Mouse (Mus musculus): Measurements from ENCODE around the gene Pdilt. TPM values are rescaled to one million over a fixed set of nuclear protein-coding genes. Genes with fewer than 3 reads are reported as not detected.

Gene Pdilt
- polyA plus RNA-seq, 1 experiment from 2014 or later: not detected

DNA sequence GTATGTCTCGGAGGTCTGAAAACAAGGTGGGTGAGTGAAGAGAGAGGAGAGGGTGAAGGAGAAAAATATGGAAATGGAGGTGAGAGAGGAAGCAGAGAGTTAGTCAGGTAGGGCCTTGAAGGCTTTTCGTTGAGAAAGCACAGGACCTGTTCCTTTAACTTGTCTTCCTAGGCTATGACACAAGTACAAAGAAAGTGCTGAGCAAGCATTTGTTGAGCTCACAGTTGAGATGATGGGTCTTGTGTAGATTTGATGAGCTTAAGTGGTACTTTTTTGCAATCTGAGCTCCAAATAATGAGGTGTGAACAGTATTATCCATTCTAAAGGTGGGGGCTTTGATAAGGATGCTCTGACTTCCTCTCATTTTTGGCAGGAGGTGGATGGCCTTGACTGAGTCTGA is 11.1 kb upstream of the Pdilt start:
- no peak for ATAC-seq (replicated peaks; ENCODE audit: extremely low read depth, insufficient read depth, low FRiP score)
- 60% methylated on average over 2 of the region's 2 CpGs for WGBS

DNA sequence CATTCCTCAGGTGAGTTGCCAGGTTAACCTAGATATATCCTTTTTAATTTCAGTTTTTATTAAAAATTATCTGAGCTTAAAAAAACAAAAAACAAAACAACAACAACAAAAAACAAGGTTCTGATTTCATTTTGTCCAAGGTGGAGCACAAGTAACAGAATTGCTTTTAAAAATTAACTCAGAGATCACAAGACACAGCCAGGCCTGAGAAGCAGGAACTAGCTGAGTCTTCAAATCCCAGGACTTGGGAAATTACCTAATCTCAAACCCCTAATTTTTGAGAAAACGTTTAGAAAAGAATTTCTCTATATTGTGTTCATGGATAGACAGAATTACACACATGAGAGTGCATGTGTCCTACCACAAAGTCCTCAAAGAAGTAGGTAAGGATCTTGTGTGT is 9.6 kb upstream of the Pdilt start:
- H3K27me3 ChIP-seq (ENCODE audit: control insufficient read depth, insufficient read depth, low read length): no peaks in the 10 kb centered on the region
- H3K4me2 ChIP-seq (ENCODE audit: low read depth, low read length): no peak overlapping the region
- H3K4me3 ChIP-seq (ENCODE audit: low read length): no peak overlapping the region
- no peak for ATAC-seq (replicated peaks; ENCODE audit: extremely low read depth, insufficient read depth, low FRiP score)
- no peaks in the 10 kb centered on the region for H3K4me1 ChIP-seq (ENCODE audit: control insufficient read depth, insufficient read depth, low read length)
- WGBS: 37% methylated on average over 1 of the region's 1 CpGs
- H3K9ac ChIP-seq (ENCODE audit: low read length): no peak overlapping the region
- no peaks in the 10 kb centered on the region for H3K9me3 ChIP-seq (replicated peaks; ENCODE audit: control insufficient read depth, low read length)
- H3K27ac ChIP-seq (ENCODE audit: low read length): no peak overlapping the region
- H3K36me3 ChIP-seq (ENCODE audit: control insufficient read depth, insufficient read depth): no peaks in the 10 kb centered on the region

More for the DNA sequence above, 11.1 kb upstream of the Pdilt start:
- Histone ChIP-seq H3K27me3 (ENCODE audit: control insufficient read depth, insufficient read depth, low read length) (no peaks in the 10 kb centered on the region), H3K4me3 (ENCODE audit: low read length) (no peak overlapping the region), H3K4me2 (ENCODE audit: low read depth, low read length) (no peak overlapping the region), H3K9me3 (replicated peaks; ENCODE audit: control insufficient read depth, low read length) (no peaks in the 10 kb centered on the region), H3K9ac (ENCODE audit: low read length) (no peak overlapping the region), H3K36me3 (ENCODE audit: control insufficient read depth, insufficient read depth) (no peaks in the 10 kb centered on the region), H3K27ac (ENCODE audit: low read length) (no peak overlapping the region), H3K4me1 (ENCODE audit: control insufficient read depth, insufficient read depth, low read length) (no peaks in the 10 kb centered on the region)

DNA sequence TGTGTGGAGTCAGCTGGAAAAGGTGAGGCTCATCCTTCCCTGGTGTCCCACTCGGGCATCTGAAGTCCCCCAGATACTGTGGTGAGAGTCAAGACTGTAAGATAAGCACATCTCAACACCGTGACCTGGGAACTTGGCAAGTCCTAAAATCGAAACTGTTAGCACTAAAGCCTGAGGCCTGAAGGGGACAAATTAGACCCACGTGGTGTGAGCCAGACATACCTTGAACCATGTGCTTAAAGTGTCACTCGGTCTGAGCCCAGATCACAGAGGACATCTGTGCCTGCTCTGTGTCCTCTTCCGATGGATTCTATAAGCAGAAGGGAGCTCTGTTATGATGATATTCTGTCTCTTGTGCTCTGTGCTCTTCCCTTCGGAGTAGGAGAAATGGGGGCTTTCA is 5.3 kb upstream of the Pdilt start:
- no peaks in the 10 kb centered on the region for H3K9me3 ChIP-seq (replicated peaks; ENCODE audit: control insufficient read depth, low read length)
- H3K9ac ChIP-seq (ENCODE audit: low read length): no peak overlapping the region
- 59% methylated on average over 7 of the region's 7 CpGs for WGBS
- H3K4me2 ChIP-seq (ENCODE audit: low read depth, low read length): no peak overlapping the region
- H3K4me1 ChIP-seq (ENCODE audit: control insufficient read depth, insufficient read depth, low read length): no peaks in the 10 kb centered on the region
- no peak for ATAC-seq (replicated peaks; ENCODE audit: extremely low read depth, insufficient read depth, low FRiP score)
- H3K27ac ChIP-seq (ENCODE audit: low read length): no peak overlapping the region
- H3K27me3 ChIP-seq (ENCODE audit: control insufficient read depth, insufficient read depth, low read length): no peaks in the 10 kb centered on the region
- no peaks in the 10 kb centered on the region for H3K36me3 ChIP-seq (ENCODE audit: control insufficient read depth, insufficient read depth)
- H3K4me3 ChIP-seq (ENCODE audit: low read length): no peak overlapping the region

DNA sequence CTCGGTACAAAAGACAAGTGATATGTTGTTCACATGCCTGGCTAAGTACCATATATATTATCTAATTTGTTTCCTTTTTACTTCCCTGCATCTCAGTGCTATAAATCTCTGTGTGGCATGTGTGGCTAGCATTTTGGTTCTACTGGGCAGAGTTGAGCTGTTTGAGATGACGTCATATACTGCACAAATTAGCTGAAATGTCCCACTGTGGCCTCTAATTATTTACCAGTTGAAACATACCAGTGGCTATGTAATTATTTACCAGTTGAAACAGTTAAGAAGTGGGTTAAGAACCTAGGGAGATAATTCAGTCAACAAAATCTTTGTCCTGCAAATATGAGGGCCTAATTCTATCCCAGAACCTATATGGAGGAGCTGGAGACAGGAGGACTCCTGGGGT is 4.3 kb upstream of the Pdilt start:
- no peak for ATAC-seq (replicated peaks; ENCODE audit: extremely low read depth, insufficient read depth, low FRiP score)
- H3K4me2 ChIP-seq (ENCODE audit: low read depth, low read length): no peak overlapping the region
- H3K4me1 ChIP-seq (ENCODE audit: control insufficient read depth, insufficient read depth, low read length): no peaks in the 10 kb centered on the region
- no peak overlapping the region for H3K9ac ChIP-seq (ENCODE audit: low read length)
- no peak overlapping the region for H3K27ac ChIP-seq (ENCODE audit: low read length)
- H3K9me3 ChIP-seq (replicated peaks; ENCODE audit: control insufficient read depth, low read length): no peaks in the 10 kb centered on the region
- 57% methylated on average over 2 of the region's 2 CpGs for WGBS
- H3K27me3 ChIP-seq (ENCODE audit: control insufficient read depth, insufficient read depth, low read length): no peaks in the 10 kb centered on the region
- H3K36me3 ChIP-seq (ENCODE audit: control insufficient read depth, insufficient read depth): no peaks in the 10 kb centered on the region
- no peak overlapping the region for H3K4me3 ChIP-seq (ENCODE audit: low read length)

DNA sequence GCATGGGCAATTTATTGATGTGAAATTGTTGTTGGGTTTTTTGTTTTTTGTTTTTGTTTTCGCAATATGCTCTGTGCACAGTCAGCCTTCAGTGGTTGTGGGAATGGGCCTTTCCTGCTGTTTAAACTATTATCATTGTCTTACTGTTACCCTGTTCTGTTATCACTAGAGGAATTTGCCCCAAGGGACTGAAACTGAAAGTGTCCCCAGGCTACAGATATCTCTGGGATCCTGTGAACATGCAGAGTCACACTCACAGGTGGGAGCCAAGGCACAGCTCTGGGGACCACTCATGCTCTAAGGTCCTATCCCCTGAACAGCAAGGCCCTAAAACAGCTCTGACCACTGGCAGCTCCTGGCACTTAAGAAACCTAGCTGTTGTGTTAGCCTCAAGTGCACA is 3.8 kb upstream of the Pdilt start:
- no peaks in the 10 kb centered on the region for H3K9me3 ChIP-seq (replicated peaks; ENCODE audit: control insufficient read depth, low read length)
- H3K27ac ChIP-seq (ENCODE audit: low read length): no peak overlapping the region
- no peak overlapping the region for H3K4me2 ChIP-seq (ENCODE audit: low read depth, low read length)
- no peak for ATAC-seq (replicated peaks; ENCODE audit: extremely low read depth, insufficient read depth, low FRiP score)
- no peaks in the 10 kb centered on the region for H3K36me3 ChIP-seq (ENCODE audit: control insufficient read depth, insufficient read depth)
- no peaks in the 10 kb centered on the region for H3K4me1 ChIP-seq (ENCODE audit: control insufficient read depth, insufficient read depth, low read length)
- WGBS: 90% methylated on average over 1 of the region's 1 CpGs
- no peaks in the 10 kb centered on the region for H3K27me3 ChIP-seq (ENCODE audit: control insufficient read depth, insufficient read depth, low read length)
- no peak overlapping the region for H3K4me3 ChIP-seq (ENCODE audit: low read length)
- no peak overlapping the region for H3K9ac ChIP-seq (ENCODE audit: low read length)

DNA sequence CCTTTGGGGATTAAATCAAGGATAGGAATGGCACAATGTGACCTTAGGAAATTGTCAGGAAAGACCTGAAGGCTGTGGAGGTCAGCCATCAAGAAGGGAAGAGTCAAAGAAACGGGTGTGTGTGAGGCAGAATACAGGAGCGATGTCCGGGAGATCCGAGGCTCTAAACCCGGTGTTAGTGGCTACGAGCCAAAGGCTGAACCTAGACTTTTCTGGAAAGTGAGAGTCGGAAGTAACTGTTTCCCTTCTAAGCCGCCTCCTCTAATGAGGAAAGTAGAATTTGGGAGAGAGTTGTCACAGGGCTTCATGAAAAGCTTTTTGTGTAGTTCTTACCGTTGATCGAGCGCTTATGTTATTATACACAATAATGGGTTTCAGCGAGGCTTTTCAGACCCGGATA is 3.2 kb upstream of the Pdilt start:
- Histone ChIP-seq H3K9ac (ENCODE audit: low read length) (no peak overlapping the region), H3K9me3 (replicated peaks; ENCODE audit: control insufficient read depth, low read length) (no peaks in the 10 kb centered on the region), H3K4me3 (ENCODE audit: low read length) (no peak overlapping the region), H3K27me3 (ENCODE audit: control insufficient read depth, insufficient read depth, low read length) (no peaks in the 10 kb centered on the region), H3K4me2 (ENCODE audit: low read depth, low read length) (no peak overlapping the region), H3K27ac (ENCODE audit: low read length) (no peak overlapping the region), H3K36me3 (ENCODE audit: control insufficient read depth, insufficient read depth) (no peaks in the 10 kb centered on the region), H3K4me1 (ENCODE audit: control insufficient read depth, insufficient read depth, low read length) (no peaks in the 10 kb centered on the region)
- no peak for ATAC-seq (replicated peaks; ENCODE audit: extremely low read depth, insufficient read depth, low FRiP score)
- 74% methylated on average over 13 of the region's 13 CpGs for WGBS

DNA sequence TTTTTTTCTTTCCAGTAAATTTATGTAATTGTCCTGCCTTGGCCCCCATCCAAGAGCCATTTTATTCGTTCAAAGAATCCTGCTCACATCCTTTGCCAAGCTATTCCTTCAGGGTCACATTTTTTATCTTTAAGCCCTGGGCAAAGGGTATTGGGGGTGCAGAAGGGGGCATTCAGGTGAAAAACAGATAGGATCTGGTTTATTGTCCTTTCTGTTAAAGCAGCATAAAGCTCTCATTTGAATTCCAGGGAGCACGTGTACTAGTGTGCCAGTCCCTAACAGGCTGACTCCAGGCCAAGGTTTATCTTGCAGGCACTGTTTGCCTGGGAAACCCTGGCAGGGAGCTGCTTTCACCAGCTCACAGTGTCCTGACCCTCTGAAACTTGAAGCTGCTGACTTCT is 2.6 kb upstream of the Pdilt start:
- ATAC-seq (replicated peaks; ENCODE audit: extremely low read depth, insufficient read depth, low FRiP score): no peak
- H3K27me3 ChIP-seq (ENCODE audit: control insufficient read depth, insufficient read depth, low read length): no peaks in the 10 kb centered on the region
- H3K9ac ChIP-seq (ENCODE audit: low read length): no peak overlapping the region
- H3K36me3 ChIP-seq (ENCODE audit: control insufficient read depth, insufficient read depth): no peaks in the 10 kb centered on the region
- WGBS: 28% methylated on average over 2 of the region's 2 CpGs
- H3K9me3 ChIP-seq (replicated peaks; ENCODE audit: control insufficient read depth, low read length): no peaks in the 10 kb centered on the region
- H3K4me3 ChIP-seq (ENCODE audit: low read length): no peak overlapping the region
- H3K4me2 ChIP-seq (ENCODE audit: low read depth, low read length): no peak overlapping the region
- H3K4me1 ChIP-seq (ENCODE audit: control insufficient read depth, insufficient read depth, low read length): no peaks in the 10 kb centered on the region
- no peak overlapping the region for H3K27ac ChIP-seq (ENCODE audit: low read length)

DNA sequence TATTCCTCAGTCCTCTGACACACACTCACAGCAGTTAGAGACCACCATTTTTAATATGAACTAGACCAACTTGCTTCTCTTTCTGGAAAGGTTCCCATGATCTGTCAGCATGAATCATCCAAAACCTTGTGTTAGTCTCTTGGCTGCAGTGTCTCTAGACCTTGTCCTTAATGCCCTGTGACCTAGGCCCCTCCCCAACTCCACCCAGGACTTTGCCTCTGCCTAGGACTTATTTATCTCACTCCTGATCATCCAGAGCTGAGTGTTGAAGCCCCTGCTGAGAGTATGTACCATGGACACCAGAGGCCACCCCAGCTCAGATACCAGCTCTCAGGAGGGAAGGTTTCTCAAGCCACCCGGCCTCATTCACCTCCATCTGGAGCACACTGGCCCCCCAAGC is 904 bp downstream of the Pdilt start:
- 45% methylated on average over 1 of the region's 1 CpGs for WGBS
- no peaks in the 10 kb centered on the region for H3K36me3 ChIP-seq (ENCODE audit: control insufficient read depth, insufficient read depth)
- no peak overlapping the region for H3K4me3 ChIP-seq (ENCODE audit: low read length)
- ATAC-seq (replicated peaks; ENCODE audit: extremely low read depth, insufficient read depth, low FRiP score): no peak
- no peak overlapping the region for H3K27ac ChIP-seq (ENCODE audit: low read length)
- no peaks in the 10 kb centered on the region for H3K4me1 ChIP-seq (ENCODE audit: control insufficient read depth, insufficient read depth, low read length)
- H3K9ac ChIP-seq (ENCODE audit: low read length): no peak overlapping the region
- H3K4me2 ChIP-seq (ENCODE audit: low read depth, low read length): no peak overlapping the region
- no peaks in the 10 kb centered on the region for H3K9me3 ChIP-seq (replicated peaks; ENCODE audit: control insufficient read depth, low read length)
- H3K27me3 ChIP-seq (ENCODE audit: control insufficient read depth, insufficient read depth, low read length): no peaks in the 10 kb centered on the region

DNA sequence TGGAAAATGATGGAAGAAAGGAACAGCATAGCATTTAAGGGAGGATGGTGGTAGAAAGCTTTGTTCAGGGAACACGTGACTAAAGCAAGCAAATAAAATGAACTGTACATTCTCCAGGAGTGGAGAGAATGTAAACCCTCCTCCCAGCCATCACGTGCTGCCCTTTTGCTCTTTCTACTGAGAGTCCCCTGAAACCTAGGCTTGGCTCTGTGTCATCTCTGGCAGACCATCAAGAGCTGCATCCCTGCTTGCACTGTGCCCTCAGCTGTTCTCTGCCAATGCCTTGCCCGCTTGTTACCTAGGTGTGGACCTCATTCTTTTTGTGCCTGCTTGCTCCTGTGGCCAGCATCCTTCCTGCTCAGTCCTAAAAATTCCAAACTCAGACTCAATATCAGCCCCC is 1.5 kb downstream of the Pdilt start:
- WGBS: 63% methylated on average over 3 of the region's 3 CpGs

DNA sequence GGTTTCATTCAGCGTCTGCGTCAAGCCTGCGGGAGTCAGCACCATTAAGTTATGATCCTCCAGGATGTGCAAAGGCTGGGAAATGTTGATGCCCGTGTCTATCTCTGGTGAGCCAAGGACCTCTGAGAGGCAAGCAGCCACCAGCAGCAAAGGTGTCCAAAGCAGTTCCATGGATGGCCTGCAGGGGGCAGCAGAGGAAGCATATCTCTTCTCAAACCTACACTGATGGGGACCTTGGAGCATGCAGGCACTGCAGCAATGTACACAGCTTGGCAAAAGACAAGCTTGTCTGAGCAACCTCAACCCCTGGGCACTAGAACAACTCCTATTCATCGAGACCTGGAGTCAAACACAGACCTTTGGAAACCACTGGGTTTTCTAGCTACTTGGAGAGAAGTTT is 3.6 kb downstream of the Pdilt start:
- no peak for ATAC-seq (replicated peaks; ENCODE audit: extremely low read depth, insufficient read depth, low FRiP score)
- Histone ChIP-seq H3K27me3 (ENCODE audit: control insufficient read depth, insufficient read depth, low read length) (no peaks in the 10 kb centered on the region), H3K4me2 (ENCODE audit: low read depth, low read length) (no peak overlapping the region), H3K4me3 (ENCODE audit: low read length) (no peak overlapping the region), H3K4me1 (ENCODE audit: control insufficient read depth, insufficient read depth, low read length) (no peaks in the 10 kb centered on the region), H3K9me3 (replicated peaks; ENCODE audit: control insufficient read depth, low read length) (no peaks in the 10 kb centered on the region), H3K36me3 (ENCODE audit: control insufficient read depth, insufficient read depth) (no peaks in the 10 kb centered on the region), H3K27ac (ENCODE audit: low read length) (no peak overlapping the region), H3K9ac (ENCODE audit: low read length) (no peak overlapping the region)
- WGBS: 35% methylated on average over 5 of the region's 5 CpGs

More for the DNA sequence above, 1.5 kb downstream of the Pdilt start:
- Histone ChIP-seq H3K36me3 (ENCODE audit: control insufficient read depth, insufficient read depth) (no peaks in the 10 kb centered on the region), H3K27me3 (ENCODE audit: control insufficient read depth, insufficient read depth, low read length) (no peaks in the 10 kb centered on the region), H3K4me3 (ENCODE audit: low read length) (no peak overlapping the region), H3K9me3 (replicated peaks; ENCODE audit: control insufficient read depth, low read length) (no peaks in the 10 kb centered on the region), H3K4me1 (ENCODE audit: control insufficient read depth, insufficient read depth, low read length) (no peaks in the 10 kb centered on the region), H3K4me2 (ENCODE audit: low read depth, low read length) (no peak overlapping the region), H3K27ac (ENCODE audit: low read length) (no peak overlapping the region), H3K9ac (ENCODE audit: low read length) (no peak overlapping the region)
- no peak for ATAC-seq (replicated peaks; ENCODE audit: extremely low read depth, insufficient read depth, low FRiP score)
